Mouse (Mus musculus) bone marrow, adult 2 months (tissue): ENCODE results near the gene Hamp. TPM values are rescaled to one million over a fixed set of nuclear protein-coding genes. Genes with fewer than 3 reads are reported as not detected.
"Not testable (repeated sequence)": the region's sequence is repeated elsewhere in the genome, so short reads cannot be mapped to it uniquely, and the experiment has no call there.

Experiments
- H3K27ac ChIP-seq: fragments of 200-500 bp; 2 replicates; pipeline ENCODE4 v1.5.1; 2012; ENCODE audit warnings: low read depth, mild to moderate bottlenecking, control low read depth, inconsistent platforms, low read length; ENCODE audit not compliant: control insufficient read depth, poor library complexity, insufficient read depth
- H3K4me1 ChIP-seq: fragments of 200-500 bp; 2 replicates; pipeline ENCODE4 v1.6.1; 2011; ENCODE audit warnings: low read length; ENCODE audit not compliant: control insufficient read depth, insufficient read depth
- H3K4me3 ChIP-seq: fragments of 200-500 bp; replicated peaks from 2 replicates; pipeline ENCODE3; 2011; ENCODE audit warnings: mild to moderate bottlenecking, low read depth, low read length, control low read depth; ENCODE audit not compliant: control insufficient read depth
- CTCF ChIP-seq: fragments of 200-500 bp; IDR thresholded peaks from 2 replicates; pipeline ENCODE4 v1.5.1; 2011; ENCODE audit warnings: low read length, control low read depth; ENCODE audit not compliant: control insufficient read depth, insufficient read depth
- POLR2A ChIP-seq: fragments of 200-500 bp; IDR thresholded peaks from 2 replicates; pipeline ENCODE4 v1.6.1; 2011; ENCODE audit warnings: low read depth, mild to moderate bottlenecking, control low read depth, low read length, borderline replicate concordance; ENCODE audit not compliant: control insufficient read depth
- WGBS: fragments of 180-500 bp; shearing (Covaris S2); methylation state at CpG from one replicate; pipeline ENCODE4 v1.1.7; 2018; 5-methylcytosine and 5-hydroxymethylcytosine counted together
- polyA plus RNA-seq: library from polyadenylated mRNA; stranded (reverse); fragments of >200 nt; gene quantifications from 2 replicates; pipeline ENCODE4 v1.2.4, GENCODE M21; 2011; ENCODE audit warnings: low replicate concordance; ENCODE audit not compliant: missing spikeins, insufficient read depth, insufficient read length

Gene Hamp
- polyA plus RNA-seq, 1 experiment = 42.2 TPM

DNA sequence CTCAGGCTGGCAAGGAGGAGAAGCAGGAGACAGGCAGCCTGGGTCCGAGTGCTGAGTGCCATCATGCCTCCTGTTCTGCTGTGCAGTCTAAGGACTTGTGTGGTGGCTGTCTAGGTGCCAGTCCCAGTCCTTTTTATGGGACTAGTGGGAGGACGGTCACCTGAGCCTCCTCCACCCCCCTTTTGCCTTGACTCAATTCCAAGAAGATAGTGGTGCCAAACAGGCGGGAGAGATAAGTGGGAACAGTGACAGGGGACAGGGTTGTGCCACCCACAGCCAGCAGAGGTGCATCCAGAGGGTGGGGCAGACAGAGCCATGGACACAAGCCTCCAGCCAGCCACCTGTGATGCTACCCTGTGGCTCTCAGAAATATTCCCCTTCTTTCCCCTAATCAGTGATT, 19.8 kb downstream of the Hamp start:
- Histone ChIP-seq H3K4me1 (no peaks in the 10 kb centered on the region; the same call in 1 of the 2 replicates), H3K27ac (no peak overlapping the region), H3K4me3 (no peak overlapping the region)
- no peak for TF ChIP-seq POLR2A
- TF ChIP-seq CTCF = no peak
- WGBS = 61% methylated on average over 3 of the region's 3 CpGs

DNA sequence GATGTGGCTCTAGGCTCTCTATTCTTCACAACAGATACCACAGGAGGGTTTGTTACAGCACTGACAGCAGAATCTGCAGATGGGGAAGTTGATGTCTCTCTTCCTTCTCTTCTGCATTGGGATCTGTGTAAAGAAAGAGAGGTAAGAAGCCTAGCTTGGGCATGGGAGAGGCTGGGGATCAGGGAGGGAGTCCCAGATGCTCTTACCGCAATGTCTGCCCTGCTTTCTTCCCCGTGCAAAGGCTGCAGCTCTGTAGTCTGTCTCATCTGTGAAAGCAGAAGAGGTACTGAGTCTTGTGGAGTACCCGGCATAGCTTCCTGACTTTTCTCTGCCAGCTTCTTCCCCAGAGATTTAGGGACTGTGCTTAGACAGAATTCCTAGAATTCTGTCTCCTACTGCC, 21.3 kb downstream of the Hamp start:
- 24% methylated on average over 3 of the region's 3 CpGs for WGBS
- not testable (repeated sequence) for H3K4me1 ChIP-seq

DNA sequence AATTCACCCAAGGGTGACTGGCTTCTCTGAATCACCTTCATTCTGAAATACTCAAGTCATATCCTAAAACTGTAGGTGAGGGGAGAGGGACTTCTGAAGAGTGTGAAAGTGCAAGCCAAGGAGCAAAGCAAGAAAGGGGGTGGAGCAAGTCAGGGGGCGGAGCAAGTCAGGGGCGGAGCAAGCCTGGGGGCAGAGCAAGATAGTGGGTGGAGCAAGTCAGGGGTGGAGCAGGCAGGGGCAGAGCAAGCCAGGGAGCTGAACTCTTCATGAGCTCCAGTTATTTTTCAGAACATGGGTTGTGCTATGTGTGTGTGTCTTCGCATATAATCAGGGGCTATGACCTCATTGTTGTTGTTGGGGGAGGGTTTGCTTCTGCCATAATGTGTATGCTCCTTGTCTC, 23.6 kb downstream of the Hamp start:
- TF ChIP-seq POLR2A = no peak
- TF ChIP-seq CTCF = no peak
- Histone ChIP-seq H3K27ac (no peak overlapping the region), H3K4me3 (no peak overlapping the region), H3K4me1 (peaks cover 4% of the 10 kb centered on the region; the same call in 1 of the 2 replicates)
- WGBS = 63% methylated on average over 3 of the region's 3 CpGs

More for the DNA sequence above, 21.3 kb downstream of the Hamp start:
- H3K4me3 ChIP-seq, H3K27ac ChIP-seq: not testable (repeated sequence)

DNA sequence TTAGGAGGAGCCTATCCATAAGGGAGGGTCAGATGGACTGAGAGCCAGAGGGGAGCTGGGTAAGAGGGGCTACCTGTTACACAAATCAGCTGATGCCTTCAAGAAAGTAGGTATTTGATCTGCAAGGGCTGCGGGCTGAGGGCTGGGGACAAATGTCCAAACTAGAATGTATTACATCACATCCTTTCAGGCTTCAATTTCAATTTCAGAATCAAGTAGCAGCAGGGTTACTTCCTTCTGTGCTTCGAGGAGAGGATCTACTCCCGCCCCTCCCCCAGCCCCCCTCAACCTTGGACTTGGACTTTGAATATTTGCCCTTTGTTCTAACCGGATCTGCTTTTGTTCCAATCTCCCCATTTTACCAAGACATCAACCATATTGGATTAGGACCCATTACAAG, 26.6 kb downstream of the Hamp start:
- 6% methylated on average over 4 of the region's 4 CpGs for WGBS

DNA sequence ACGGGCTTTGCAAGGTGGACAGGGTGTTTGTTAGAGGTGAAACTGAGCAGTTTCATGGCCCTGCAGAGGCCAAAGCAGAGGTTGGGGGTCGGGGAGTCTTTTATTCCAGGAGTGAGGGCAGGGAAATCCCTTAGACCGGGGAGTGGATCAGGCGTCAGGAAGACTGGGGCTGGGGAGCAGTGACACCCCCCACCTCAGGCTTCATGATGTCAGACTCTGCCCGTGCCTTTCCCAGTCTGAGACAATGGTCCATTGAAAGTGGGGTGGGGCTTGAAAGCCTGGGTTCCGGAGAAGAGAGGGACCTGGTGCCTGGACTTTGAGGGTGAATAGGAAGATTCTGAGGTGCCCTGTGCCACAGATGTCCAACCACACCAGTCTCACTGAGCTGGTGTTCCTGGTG, 27.1 kb downstream of the Hamp start:
- TF ChIP-seq CTCF (no peak), POLR2A (no peak)
- 59% methylated on average over 6 of the region's 6 CpGs for WGBS
- no peak overlapping the region for H3K4me3 ChIP-seq
- H3K4me1 ChIP-seq = peaks cover 4% of the 10 kb centered on the region; the same call in 1 of the 2 replicates
- H3K27ac ChIP-seq = peak overlapping the region; percentile 69

More for the DNA sequence above, 26.6 kb downstream of the Hamp start:
- Histone ChIP-seq H3K4me1 (peaks cover 4% of the 10 kb centered on the region; the same call in 1 of the 2 replicates), H3K27ac (peak overlapping the region; percentile 69), H3K4me3 (no peak overlapping the region)
- no peak for TF ChIP-seq CTCF
- no peak for TF ChIP-seq POLR2A

DNA sequence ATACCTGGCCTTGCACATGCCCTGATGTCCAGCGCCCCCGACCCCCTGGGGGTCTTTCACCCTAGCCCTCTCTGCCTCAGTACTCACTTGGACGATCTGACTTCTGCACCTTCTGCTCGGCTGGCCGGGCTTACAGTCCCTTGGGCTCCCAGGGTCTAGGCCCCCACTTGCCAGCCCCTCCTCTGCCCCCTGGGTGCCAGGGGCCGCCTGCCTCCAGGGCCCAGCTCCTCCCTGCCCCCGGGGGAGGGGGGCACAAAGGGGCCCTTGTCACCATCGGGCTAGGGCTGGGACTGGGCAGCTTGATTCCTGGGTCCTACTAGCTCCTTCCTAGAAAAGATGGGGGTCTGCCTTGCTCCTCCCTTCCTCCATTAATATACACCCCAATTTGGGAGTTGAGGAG, 29.1 kb downstream of the Hamp start, which contains the start of gene Mag:
TSS of gene Mag (minus strand) at position 142 of the 400 bp plus-strand sequence.
- Histone ChIP-seq H3K27ac (no peak within 1 kb of the TSS), H3K4me3 (no peak within 1 kb of the TSS), H3K4me1 (peaks cover 4% of the 10 kb centered on the region; the same call in 1 of the 2 replicates)
- no peak for TF ChIP-seq CTCF
- no peak for TF ChIP-seq POLR2A
- WGBS = 72% methylated on average over 8 of the region's 8 CpGs

DNA sequence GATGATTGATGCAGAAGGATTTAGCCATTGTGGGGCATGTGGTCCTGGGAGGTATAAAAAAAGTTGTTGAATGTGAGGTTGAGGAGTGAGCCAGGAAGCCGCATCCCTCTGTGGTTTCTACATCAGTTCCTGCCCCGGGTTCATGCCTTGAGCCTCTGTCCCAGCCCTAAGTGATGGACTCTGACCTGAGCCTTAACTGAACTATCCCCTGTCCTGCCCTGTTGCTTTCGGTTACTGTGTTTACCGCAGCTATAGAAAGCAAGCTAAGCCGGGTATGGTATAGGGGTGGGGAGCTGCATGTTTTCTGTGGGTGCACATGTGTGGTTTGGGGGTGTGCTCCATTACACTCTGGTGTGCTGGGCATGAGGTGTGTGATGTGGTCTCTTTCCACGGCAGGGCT, 34.1 kb downstream of the Hamp start:
- TF ChIP-seq CTCF (no peak), POLR2A (no peak)
- no peak overlapping the region for H3K4me3 ChIP-seq
- H3K27ac ChIP-seq = no peak overlapping the region
- no peaks in the 10 kb centered on the region; the same call in 1 of the 2 replicates for H3K4me1 ChIP-seq
- WGBS = 21% methylated on average over 6 of the region's 6 CpGs

DNA sequence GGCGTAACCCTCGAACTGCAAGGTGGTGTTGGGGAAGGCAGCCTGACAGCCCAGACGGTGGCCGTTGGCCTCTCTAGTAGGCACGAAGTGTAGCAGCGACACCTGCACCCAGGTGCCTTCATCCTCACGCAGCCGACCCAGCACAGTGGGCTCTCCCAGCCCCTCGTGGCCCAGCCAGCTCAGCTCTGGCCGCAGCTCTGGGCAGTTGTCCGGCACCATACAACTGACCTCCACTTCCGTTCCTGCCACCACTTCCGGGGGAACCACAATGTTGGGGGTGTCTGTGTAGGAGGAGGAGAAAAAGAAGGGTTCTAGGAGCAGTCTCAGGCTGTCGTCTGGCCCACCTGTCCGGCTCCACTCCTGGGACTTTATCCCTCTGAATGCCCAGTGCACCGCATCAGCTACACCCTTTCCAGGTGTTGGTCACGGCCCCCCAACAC, 34.8 kb downstream of the Hamp start:
- no peak for TF ChIP-seq CTCF
- peak; percentile 42; the same call in 1 of the 2 replicates for TF ChIP-seq POLR2A
- peak overlapping the region; percentile 57 for H3K4me3 ChIP-seq
- H3K27ac ChIP-seq = 0 out of 2 replicates have a peak overlapping the region, but pooled peaks have one; percentile 21
- no peaks in the 10 kb centered on the region; the same call in 1 of the 2 replicates for H3K4me1 ChIP-seq
- WGBS = 20% methylated on average over 16 of the region's 17 CpGs
